Mouse (Mus musculus) lung, adult 2 months (tissue): ENCODE measurements around the gene Jak2.

Experiments
- CTCF ChIP-seq: fragments of 200-500 bp; IDR thresholded peaks from 2 replicates; pipeline ENCODE4 v1.5.1; 2011; ENCODE audit warnings: mild to moderate bottlenecking, low read length, control low read depth; ENCODE audit not compliant: insufficient read depth
- POLR2A ChIP-seq: fragments of 200-500 bp; IDR thresholded peaks from 2 replicates; pipeline ENCODE4 v1.6.1; 2011; ENCODE audit warnings: low read depth, mild to moderate bottlenecking, control low read depth, low read length, borderline replicate concordance; ENCODE audit errors: extremely low read depth

GRCm38 (mm10) chr19:29300919-29301318 lies 49.3 kb downstream of the Jak2 start:
- TF ChIP-seq CTCF (no peak), POLR2A (no peak)
